19 mouse cellular contexts compared by ENCODE assay signal in genomic region chr17:87794801-87795200, GRCm38 (mm10). TPM values are rescaled to one million over a fixed set of nuclear protein-coding genes. Genes with fewer than 3 reads are reported as not detected.
DNase-seq lines count a peak whose midpoint lies in the region; ATAC-seq lines count a peak whose summit lies in the region.
"Had no signal": no experiment of that assay in that cellular context is flagged by ENCODE, and none has a peak within 500 bp of the region (broad histone marks: within the 10 kb centered on the region; RNA-seq: fewer than 3 reads in every experiment).

No protein-coding gene starts in this region.

- peak; percentile 52 for DNase-seq in heart, embryonic 10.5 days (ENCODE audit: low spot score)
- DNase-seq in right cerebral cortex, postnatal 10 days (ENCODE audit: low spot score in 2 of 2), result peak; percentile 19 to 24
- DNase-seq in right cerebral cortex, postnatal 14 days, result no peak
- DNase-seq in cerebellum, adult 8-10 months, result peak; percentile 46
- peak; percentile 24 for DNase-seq in limb, embryonic 10.5 days (ENCODE audit: low spot score)
- DNase-seq in ovary, postnatal 14 days (ENCODE audit: low spot score), result no peak
- no peak for DNase-seq in kidney, postnatal 36 days
- DNase-seq: heart, postnatal 4 days; lung, embryonic 14.5 days; lung, postnatal 36 days; thymus, postnatal 25 days had no signal

- H3K4me1 ChIP-seq in heart, embryonic 10.5 days, result peaks cover 22% of the 10 kb centered on the region
- H3K4me1 ChIP-seq in heart, embryonic 12.5 days (replicated peaks), result peaks cover 27% of the 10 kb centered on the region
- H3K4me1 ChIP-seq in limb, embryonic 10.5 days, result peaks cover 22% of the 10 kb centered on the region

- no peaks in the 10 kb centered on the region for H3K36me3 ChIP-seq in heart, embryonic 10.5 days
- H3K36me3 ChIP-seq in heart, embryonic 12.5 days, result no peaks in the 10 kb centered on the region
- no peaks in the 10 kb centered on the region for H3K36me3 ChIP-seq in limb, embryonic 10.5 days
- H3K36me3 ChIP-seq: heart, embryonic 15.5 days; liver, embryonic 12.5 days had no signal

- ATAC-seq in heart, embryonic 12.5 days (ENCODE audit: insufficient number of reproducible peaks, low FRiP score), result no peak
- ATAC-seq: hindbrain, postnatal 0 days; intestine, postnatal 0 days; liver, embryonic 12.5 days had no signal

- WGBS in heart, embryonic 10.5 days, result 75% methylated on average over 5 of the region's 5 CpGs
- WGBS in heart, embryonic 12.5 days, result 74% methylated on average over 5 of the region's 5 CpGs
- WGBS in limb, embryonic 10.5 days, result 81% methylated on average over 5 of the region's 5 CpGs

- H3K27me3 ChIP-seq in heart, embryonic 10.5 days (ENCODE audit: insufficient read depth, poor library complexity, severe bottlenecking), result peaks cover 85% of the 10 kb centered on the region
- peaks cover 79% of the 10 kb centered on the region for H3K27me3 ChIP-seq in heart, embryonic 12.5 days (replicated peaks)
- H3K27me3 ChIP-seq in limb, embryonic 10.5 days (ENCODE audit: low read depth, poor library complexity, severe bottlenecking), result peaks cover 71% of the 10 kb centered on the region

- no peaks in the 10 kb centered on the region for H3K9me3 ChIP-seq in heart, embryonic 10.5 days
- H3K9me3 ChIP-seq in heart, embryonic 12.5 days (replicated peaks), result no peaks in the 10 kb centered on the region
- no peaks in the 10 kb centered on the region for H3K9me3 ChIP-seq in limb, embryonic 10.5 days (replicated peaks)
- H3K9me3 ChIP-seq: heart, embryonic 15.5 days; liver, embryonic 12.5 days had no signal

- H3K4me2 ChIP-seq in heart, embryonic 12.5 days, result no peak overlapping the region
- H3K4me2 ChIP-seq: heart, embryonic 15.5 days; liver, embryonic 12.5 days; lung, embryonic 14.5 days had no signal

- H3K4me3 ChIP-seq in heart, embryonic 10.5 days, result no peak overlapping the region
- no peak overlapping the region for H3K4me3 ChIP-seq in heart, embryonic 12.5 days
- H3K4me3 ChIP-seq in limb, embryonic 10.5 days, result no peak overlapping the region
- H3K4me3 ChIP-seq: heart, embryonic 15.5 days; liver, embryonic 12.5 days had no signal

- no peak overlapping the region for H3K9ac ChIP-seq in heart, embryonic 12.5 days
- H3K9ac ChIP-seq: heart, embryonic 15.5 days; liver, embryonic 12.5 days; lung, embryonic 14.5 days had no signal

- no peak overlapping the region for H3K27ac ChIP-seq in heart, embryonic 10.5 days
- no peak overlapping the region for H3K27ac ChIP-seq in heart, embryonic 12.5 days (ENCODE audit: poor library complexity, severe bottlenecking)
- no peak overlapping the region for H3K27ac ChIP-seq in limb, embryonic 10.5 days
- H3K27ac ChIP-seq: heart, embryonic 15.5 days; hindbrain, postnatal 0 days; liver, embryonic 12.5 days had no signal

RNA-seq across cellular contexts. Expression of gene Kcnk12, which starts 3.0 kb away (rescaled TPM):
- polyA plus RNA-seq in heart, embryonic 10.5 days (2016; fragmentation: Nextera tagmentation; extraction: Ambion mirVana), result 0.06 TPM in 1 of 2 replicates, not detected in the other
- 0.11 and 0.13 TPM in 2 replicates for polyA plus RNA-seq in heart, embryonic 12.5 days (2016; fragmentation: Nextera tagmentation; extraction: Ambion mirVana)
- not detected in 2 replicates for polyA plus RNA-seq in limb, embryonic 10.5 days (2016; fragmentation: Nextera tagmentation; extraction: Ambion mirVana)
- polyA plus RNA-seq: embryonic facial prominence, embryonic 14.5 days; heart, embryonic 15.5 days; intestine, postnatal 0 days; kidney, embryonic 16.5 days; lung, embryonic 14.5 days; stomach, embryonic 16.5 days had no signal

Comparison
In these comparisons a context has a peak if more than half of its experiments do, and no peak if none do; other contexts are left out.
1. DNase-seq: peak in heart, embryonic 10.5 days (single experiment), right cerebral cortex, postnatal 10 days (2 of 2), cerebellum, adult 8-10 months (single experiment) and limb, embryonic 10.5 days (single experiment); none in right cerebral cortex, postnatal 14 days (single experiment), ovary, postnatal 14 days (single experiment) and kidney, postnatal 36 days (0 of 2).